Mouse (Mus musculus): ENCODE results near the gene Neu1. TPM values are rescaled to one million over a fixed set of nuclear protein-coding genes. Genes with fewer than 3 reads are reported as not detected.
"Not testable (repeated sequence)": the region's sequence is repeated elsewhere in the genome, so short reads cannot be mapped to it uniquely, and the experiment has no call there.

Gene Neu1
- polyA plus RNA-seq, 1 experiment = 11.7 TPM

DNA sequence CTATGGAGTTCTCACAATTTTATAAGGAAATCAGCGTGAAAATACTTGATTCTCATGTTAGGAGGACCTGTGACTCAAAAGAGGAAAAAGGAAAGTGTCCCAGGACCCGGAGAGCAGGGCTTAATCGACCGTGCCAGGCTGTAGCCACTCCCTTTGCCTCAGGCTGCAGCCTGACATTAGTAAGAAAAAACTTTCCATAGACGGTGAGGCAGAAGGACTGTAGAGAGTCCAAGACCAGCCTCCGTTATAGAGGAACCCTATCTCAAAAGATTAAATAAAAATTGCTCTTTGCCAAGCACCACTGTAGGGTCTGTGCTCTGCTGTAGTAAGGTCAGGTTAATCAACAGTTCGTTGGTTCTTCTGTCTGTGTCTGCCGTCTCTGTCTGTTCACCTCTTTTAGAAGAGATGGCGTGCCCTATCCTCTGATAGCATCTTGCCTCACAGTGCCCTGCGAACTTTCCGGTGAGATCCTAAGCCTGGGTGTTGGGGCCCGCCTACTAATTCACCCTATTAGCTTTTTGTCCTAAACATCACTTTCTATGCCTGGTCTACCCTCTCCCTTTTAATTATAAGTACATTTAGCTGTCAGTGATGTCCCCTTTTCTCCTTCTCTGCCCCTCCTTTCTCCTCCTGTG is 28.9 kb downstream of the Neu1 start:
- peak overlapping the region; percentile 92 for H3ac ChIP-seq (ENCODE audit: control insufficient read depth, insufficient read length, low read depth)
- no peaks in the 10 kb centered on the region for H3K36me3 ChIP-seq (ENCODE audit: control insufficient read depth, insufficient read depth)
- peak overlapping the region; percentile 34 for H3K4me3 ChIP-seq (ENCODE audit: insufficient read depth, poor library complexity, severe bottlenecking)
- no peaks in the 10 kb centered on the region for H3K79me2 ChIP-seq (ENCODE audit: control insufficient read depth, insufficient read depth)
- no peak for TF ChIP-seq MAX (IDR thresholded peaks at IDR 0.05)
- TF ChIP-seq FOSL1 (IDR thresholded peaks at IDR 0.05; ENCODE audit: insufficient read depth, low read length, poor library complexity, severe bottlenecking) = no peak
- no peak for TF ChIP-seq CEBPB (IDR thresholded peaks at IDR 0.05; ENCODE audit: low read depth)
- no peak for TF ChIP-seq MYOD1 (IDR thresholded peaks at IDR 0.05; ENCODE audit: control insufficient read depth, insufficient read length, low read depth)
- no peak for TF ChIP-seq USF1 (IDR thresholded peaks at IDR 0.05; ENCODE audit: low read depth)
- TF ChIP-seq CTCF (IDR thresholded peaks at IDR 0.05; ENCODE audit: control insufficient read depth, insufficient read depth, insufficient read length) = no peak
- TF ChIP-seq MYOG (IDR thresholded peaks at IDR 0.05; ENCODE audit: control insufficient read depth, extremely low read depth, insufficient read length) = no peak
- H3K79me3 ChIP-seq (ENCODE audit: low read depth) = no peaks in the 10 kb centered on the region
- no peaks in the 10 kb centered on the region for H3K27me3 ChIP-seq (ENCODE audit: control insufficient read depth, insufficient read depth, insufficient read length)

DNA sequence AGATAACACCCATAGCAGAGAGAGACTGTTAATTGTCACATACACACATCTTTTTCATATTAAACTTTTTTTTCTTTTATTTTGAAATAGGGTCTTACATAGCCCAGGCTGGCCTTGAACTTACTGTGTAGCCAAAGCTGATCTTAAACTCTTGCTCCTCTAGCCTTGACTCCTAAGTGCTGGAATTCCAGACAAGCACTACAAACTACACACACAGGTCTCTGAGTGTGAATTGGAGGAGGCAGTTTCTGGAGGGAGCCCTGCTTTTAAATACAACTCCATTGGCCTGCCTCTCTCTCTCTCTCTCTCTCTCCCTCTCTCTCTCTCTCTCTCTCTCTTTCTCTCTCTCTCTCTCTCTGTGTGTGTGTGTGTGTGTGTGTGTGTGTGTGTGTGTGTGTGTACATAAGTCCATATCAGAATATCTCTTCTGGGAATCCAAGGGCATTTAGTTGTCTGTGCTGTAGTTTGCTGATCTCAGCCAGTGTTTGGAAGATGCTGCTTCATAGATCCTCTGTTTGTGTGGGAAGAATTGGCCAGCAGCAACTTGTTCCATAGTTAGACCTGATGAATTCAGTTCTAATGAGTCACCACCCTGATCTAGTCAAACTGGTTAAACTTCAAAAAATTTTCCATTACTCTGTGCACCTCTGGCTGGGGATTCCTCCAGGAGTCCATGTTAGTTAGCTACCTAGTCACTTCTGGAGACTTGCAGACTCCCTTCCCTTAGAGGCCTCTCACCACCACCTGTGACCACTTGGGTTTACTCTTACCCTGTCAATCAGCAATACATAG is 29.8 kb downstream of the Neu1 start:
- Histone ChIP-seq H3ac (ENCODE audit: control insufficient read depth, insufficient read length, low read depth) (no peak overlapping the region), H3K79me3 (ENCODE audit: low read depth) (no peaks in the 10 kb centered on the region), H3K4me3 (ENCODE audit: insufficient read depth, poor library complexity, severe bottlenecking) (no peak overlapping the region), H3K27me3 (ENCODE audit: control insufficient read depth, insufficient read depth, insufficient read length) (no peaks in the 10 kb centered on the region), H3K79me2 (ENCODE audit: control insufficient read depth, insufficient read depth) (no peaks in the 10 kb centered on the region), H3K36me3 (ENCODE audit: control insufficient read depth, insufficient read depth) (no peaks in the 10 kb centered on the region)
- TF ChIP-seq MAX (IDR thresholded peaks at IDR 0.05) (no peak), USF1 (IDR thresholded peaks at IDR 0.05; ENCODE audit: low read depth) (no peak), MYOD1 (IDR thresholded peaks at IDR 0.05; ENCODE audit: control insufficient read depth, insufficient read length, low read depth) (no peak), MYOG (IDR thresholded peaks at IDR 0.05; ENCODE audit: control insufficient read depth, extremely low read depth, insufficient read length) (no peak), FOSL1 (IDR thresholded peaks at IDR 0.05; ENCODE audit: insufficient read depth, low read length, poor library complexity, severe bottlenecking) (no peak), CTCF (IDR thresholded peaks at IDR 0.05; ENCODE audit: control insufficient read depth, insufficient read depth, insufficient read length) (no peak), CEBPB (IDR thresholded peaks at IDR 0.05; ENCODE audit: low read depth) (no peak)

DNA sequence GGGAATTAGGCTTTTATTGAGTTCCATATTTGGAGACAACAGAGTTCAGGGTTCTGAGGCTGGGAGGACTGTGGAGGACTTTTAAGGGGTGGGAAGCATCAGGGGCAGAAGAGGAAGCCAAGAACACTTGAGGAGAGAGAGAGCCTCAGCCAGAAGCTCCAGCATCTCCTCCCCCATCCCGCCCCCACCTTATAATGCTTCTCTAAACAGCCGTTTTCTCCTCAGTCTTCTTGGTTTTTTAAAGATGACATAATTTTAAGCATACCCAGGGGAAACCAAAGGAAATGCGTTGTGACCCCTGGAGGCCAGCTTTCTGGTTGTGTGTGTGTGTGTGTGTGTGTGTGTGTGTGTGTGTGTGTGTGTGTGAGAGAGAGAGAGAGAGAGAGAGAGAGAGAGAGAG is 31.1 kb downstream of the Neu1 start:
- Histone ChIP-seq H3ac (ENCODE audit: control insufficient read depth, insufficient read length, low read depth) (no peak overlapping the region), H3K79me3 (ENCODE audit: low read depth) (no peaks in the 10 kb centered on the region), H3K4me3 (ENCODE audit: insufficient read depth, poor library complexity, severe bottlenecking) (no peak overlapping the region), H3K79me2 (ENCODE audit: control insufficient read depth, insufficient read depth) (no peaks in the 10 kb centered on the region), H3K27me3 (ENCODE audit: control insufficient read depth, insufficient read depth, insufficient read length) (no peaks in the 10 kb centered on the region), H3K36me3 (ENCODE audit: control insufficient read depth, insufficient read depth) (no peaks in the 10 kb centered on the region)
- TF ChIP-seq FOSL1 (IDR thresholded peaks at IDR 0.05; ENCODE audit: insufficient read depth, low read length, poor library complexity, severe bottlenecking) (no peak), USF1 (IDR thresholded peaks at IDR 0.05; ENCODE audit: low read depth) (no peak), MYOD1 (IDR thresholded peaks at IDR 0.05; ENCODE audit: control insufficient read depth, insufficient read length, low read depth) (no peak), MAX (IDR thresholded peaks at IDR 0.05) (no peak)

DNA sequence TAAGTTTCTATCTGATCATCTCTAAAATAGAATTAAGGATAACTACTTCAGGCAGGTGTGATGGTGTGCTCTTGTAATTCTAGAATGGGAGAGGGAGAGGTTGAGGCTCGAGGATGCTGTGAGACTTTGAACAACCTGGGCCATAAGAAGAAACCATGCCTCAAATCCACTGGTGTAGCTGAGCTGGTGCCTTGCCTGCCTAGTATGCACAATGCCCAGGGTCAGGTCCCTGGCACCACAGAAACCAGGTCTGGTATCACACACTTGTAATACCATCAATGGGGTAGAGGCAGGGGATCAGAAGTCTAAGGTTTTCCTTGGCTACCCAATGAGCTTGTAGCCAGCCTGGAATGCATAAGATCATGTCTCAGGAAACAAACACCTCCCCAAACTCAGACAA is 31.8 kb downstream of the Neu1 start:
- Histone ChIP-seq H3K79me3 (ENCODE audit: low read depth) (no peaks in the 10 kb centered on the region), H3ac (ENCODE audit: control insufficient read depth, insufficient read length, low read depth) (no peak overlapping the region)
- TF ChIP-seq USF1 (IDR thresholded peaks at IDR 0.05; ENCODE audit: low read depth) = no peak
- TF ChIP-seq CEBPB (IDR thresholded peaks at IDR 0.05; ENCODE audit: low read depth) = no peak

DNA sequence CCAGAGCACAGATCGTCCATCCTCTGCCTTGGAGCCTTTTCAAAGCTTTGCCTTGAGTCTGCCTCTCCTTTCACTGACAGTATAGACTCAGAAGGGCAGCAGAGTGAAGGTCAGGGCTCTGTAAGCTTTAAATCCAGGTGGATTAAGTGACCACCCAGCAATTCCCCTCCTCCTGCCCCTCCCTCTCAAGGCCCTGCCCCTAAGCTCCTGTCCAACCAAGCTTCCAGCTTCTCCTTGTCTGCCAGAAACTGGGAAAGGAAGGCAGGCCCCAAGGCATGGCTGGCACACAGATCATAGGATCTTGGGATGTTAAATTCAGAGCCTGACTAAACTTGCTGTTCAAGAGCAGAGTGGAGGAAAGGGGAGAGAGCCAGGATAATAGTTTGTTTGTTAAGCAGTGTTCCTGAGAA is 33.6 kb downstream of the Neu1 start:
- H3K79me3 ChIP-seq (ENCODE audit: low read depth) = no peaks in the 10 kb centered on the region
- no peaks in the 10 kb centered on the region for H3K27me3 ChIP-seq (ENCODE audit: control insufficient read depth, insufficient read depth, insufficient read length)
- no peak overlapping the region for H3ac ChIP-seq (ENCODE audit: control insufficient read depth, insufficient read length, low read depth)
- no peak for TF ChIP-seq USF1 (IDR thresholded peaks at IDR 0.05; ENCODE audit: low read depth)
- no peak for TF ChIP-seq MAX (IDR thresholded peaks at IDR 0.05)
- TF ChIP-seq CTCF (IDR thresholded peaks at IDR 0.05; ENCODE audit: control insufficient read depth, insufficient read depth, insufficient read length) = no peak
- TF ChIP-seq CEBPB (IDR thresholded peaks at IDR 0.05; ENCODE audit: low read depth) = no peak
- TF ChIP-seq MYOG (IDR thresholded peaks at IDR 0.05; ENCODE audit: control insufficient read depth, extremely low read depth, insufficient read length) = no peak
- no peak for TF ChIP-seq MYOD1 (IDR thresholded peaks at IDR 0.05; ENCODE audit: control insufficient read depth, insufficient read length, low read depth)
- no peaks in the 10 kb centered on the region for H3K36me3 ChIP-seq (ENCODE audit: control insufficient read depth, insufficient read depth)
- no peak overlapping the region for H3K4me3 ChIP-seq (ENCODE audit: insufficient read depth, poor library complexity, severe bottlenecking)
- H3K79me2 ChIP-seq (ENCODE audit: control insufficient read depth, insufficient read depth) = no peaks in the 10 kb centered on the region

More for the DNA sequence above, 31.8 kb downstream of the Neu1 start:
- no peaks in the 10 kb centered on the region for H3K79me2 ChIP-seq (ENCODE audit: control insufficient read depth, insufficient read depth)
- H3K36me3 ChIP-seq (ENCODE audit: control insufficient read depth, insufficient read depth) = no peaks in the 10 kb centered on the region
- no peak overlapping the region for H3K4me3 ChIP-seq (ENCODE audit: insufficient read depth, poor library complexity, severe bottlenecking)
- H3K27me3 ChIP-seq (ENCODE audit: control insufficient read depth, insufficient read depth, insufficient read length) = no peaks in the 10 kb centered on the region

DNA sequence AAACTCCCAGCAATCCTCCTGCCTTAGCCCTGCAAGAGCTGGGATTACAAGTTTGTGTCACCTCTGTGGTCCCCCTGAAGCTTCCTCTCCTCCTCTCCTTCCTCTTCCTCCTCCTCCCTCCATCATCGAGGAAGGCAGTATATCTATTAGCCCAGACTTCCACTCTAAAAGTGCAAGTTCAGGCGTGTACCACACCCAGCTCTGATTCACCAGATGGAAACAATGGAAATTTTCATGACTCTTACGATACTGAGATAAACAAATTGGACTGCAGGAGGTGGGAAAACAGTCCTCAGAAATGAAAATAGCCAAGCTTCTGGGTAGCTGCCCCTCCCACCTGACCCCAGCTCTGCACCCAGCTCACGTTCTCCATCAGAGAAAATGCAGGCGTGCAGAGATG is 34.6 kb downstream of the Neu1 start:
- Histone ChIP-seq H3K79me3 (ENCODE audit: low read depth) (no peaks in the 10 kb centered on the region), H3K4me3 (ENCODE audit: insufficient read depth, poor library complexity, severe bottlenecking) (no peak overlapping the region), H3K27me3 (ENCODE audit: control insufficient read depth, insufficient read depth, insufficient read length) (no peaks in the 10 kb centered on the region), H3K36me3 (ENCODE audit: control insufficient read depth, insufficient read depth) (no peaks in the 10 kb centered on the region), H3K79me2 (ENCODE audit: control insufficient read depth, insufficient read depth) (no peaks in the 10 kb centered on the region), H3ac (ENCODE audit: control insufficient read depth, insufficient read length, low read depth) (peak overlapping the region; percentile 60)
- TF ChIP-seq MYOG (IDR thresholded peaks at IDR 0.05; ENCODE audit: control insufficient read depth, extremely low read depth, insufficient read length) (no peak), CTCF (IDR thresholded peaks at IDR 0.05; ENCODE audit: control insufficient read depth, insufficient read depth, insufficient read length) (no peak), FOSL1 (IDR thresholded peaks at IDR 0.05; ENCODE audit: insufficient read depth, low read length, poor library complexity, severe bottlenecking) (no peak), CEBPB (IDR thresholded peaks at IDR 0.05; ENCODE audit: low read depth) (no peak), USF1 (IDR thresholded peaks at IDR 0.05; ENCODE audit: low read depth) (no peak), MAX (IDR thresholded peaks at IDR 0.05) (no peak), MYOD1 (IDR thresholded peaks at IDR 0.05; ENCODE audit: control insufficient read depth, insufficient read length, low read depth) (no peak)

DNA sequence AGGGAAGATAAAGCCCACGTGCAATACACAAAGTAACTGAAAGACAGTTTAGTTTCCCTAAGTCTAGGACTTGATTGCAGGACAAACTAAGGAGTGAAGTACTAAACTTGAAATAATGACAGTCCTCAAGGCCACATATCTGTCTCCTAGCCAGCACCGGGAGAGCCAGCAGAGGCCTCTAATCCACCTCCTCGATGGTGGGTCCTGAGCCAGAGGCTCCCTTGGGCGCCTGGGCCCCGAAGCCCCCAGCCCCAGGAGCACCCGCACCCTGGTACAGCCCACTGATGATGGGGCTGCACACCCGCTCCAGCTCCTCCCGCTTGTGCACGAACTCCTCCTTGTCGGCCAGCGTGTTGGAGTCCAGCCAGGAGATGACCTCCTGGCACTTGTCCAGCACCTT is 38.8 kb downstream of the Neu1 start, which contains the start of gene Gm20481:
Gene Gm20481, plus strand, starts transcription at position 91 of the 400 bp plus-strand sequence.
- not testable (repeated sequence) for H3K36me3 ChIP-seq (ENCODE audit: control insufficient read depth, insufficient read depth); H3K79me2 ChIP-seq (ENCODE audit: control insufficient read depth, insufficient read depth); H3ac ChIP-seq (ENCODE audit: control insufficient read depth, insufficient read length, low read depth); H3K79me3 ChIP-seq (ENCODE audit: low read depth); H3K27me3 ChIP-seq (ENCODE audit: control insufficient read depth, insufficient read depth, insufficient read length); H3K4me3 ChIP-seq (ENCODE audit: insufficient read depth, poor library complexity, severe bottlenecking)

DNA sequence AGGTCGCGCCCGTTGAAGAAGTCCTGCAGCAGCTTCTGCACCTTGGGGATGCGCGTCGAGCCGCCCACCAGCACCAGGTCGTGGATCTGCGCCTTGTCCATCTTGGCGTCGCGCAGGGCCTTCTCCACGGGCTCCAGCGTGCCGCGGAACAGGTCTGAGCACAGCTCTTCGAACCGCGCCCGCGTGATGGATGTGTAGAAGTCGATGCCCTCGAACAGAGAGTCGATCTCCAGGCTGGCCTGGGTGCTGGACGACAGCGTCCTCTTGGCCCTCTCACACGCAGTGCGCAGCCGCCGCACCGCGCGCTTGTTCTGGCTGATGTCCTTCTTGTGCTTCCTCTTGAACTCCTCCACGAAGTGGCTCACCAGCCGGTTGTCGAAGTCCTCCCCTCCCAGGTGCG is 39.8 kb downstream of the Neu1 start:
- not testable (repeated sequence) for H3K36me3 ChIP-seq (ENCODE audit: control insufficient read depth, insufficient read depth); H3K79me3 ChIP-seq (ENCODE audit: low read depth); H3ac ChIP-seq (ENCODE audit: control insufficient read depth, insufficient read length, low read depth); H3K79me2 ChIP-seq (ENCODE audit: control insufficient read depth, insufficient read depth); H3K4me3 ChIP-seq (ENCODE audit: insufficient read depth, poor library complexity, severe bottlenecking); H3K27me3 ChIP-seq (ENCODE audit: control insufficient read depth, insufficient read depth, insufficient read length)

Data from C2C12 (cell line).